Mouse (Mus musculus) gonadal fat pad, adult 2 months (tissue): ENCODE results near the gene Epha8. TPM values are rescaled to one million over a fixed set of nuclear protein-coding genes. Genes with fewer than 3 reads are reported as not detected.

Experiments used
- DNase-seq: peaks from one replicate; pipeline ENCODE4 v3.0.0-alpha.2; 2012; ENCODE audit warnings: low read depth
- polyA plus RNA-seq: library from polyadenylated mRNA; depleted of rRNA; stranded (reverse); fragments of >200 nt; gene quantifications from 2 replicates; pipeline ENCODE4 v1.2.3, GENCODE M21; 2012; rRNA removed

Epha8 gene
- polyA plus RNA-seq, 1 experiment, result 0.34 TPM

DNA sequence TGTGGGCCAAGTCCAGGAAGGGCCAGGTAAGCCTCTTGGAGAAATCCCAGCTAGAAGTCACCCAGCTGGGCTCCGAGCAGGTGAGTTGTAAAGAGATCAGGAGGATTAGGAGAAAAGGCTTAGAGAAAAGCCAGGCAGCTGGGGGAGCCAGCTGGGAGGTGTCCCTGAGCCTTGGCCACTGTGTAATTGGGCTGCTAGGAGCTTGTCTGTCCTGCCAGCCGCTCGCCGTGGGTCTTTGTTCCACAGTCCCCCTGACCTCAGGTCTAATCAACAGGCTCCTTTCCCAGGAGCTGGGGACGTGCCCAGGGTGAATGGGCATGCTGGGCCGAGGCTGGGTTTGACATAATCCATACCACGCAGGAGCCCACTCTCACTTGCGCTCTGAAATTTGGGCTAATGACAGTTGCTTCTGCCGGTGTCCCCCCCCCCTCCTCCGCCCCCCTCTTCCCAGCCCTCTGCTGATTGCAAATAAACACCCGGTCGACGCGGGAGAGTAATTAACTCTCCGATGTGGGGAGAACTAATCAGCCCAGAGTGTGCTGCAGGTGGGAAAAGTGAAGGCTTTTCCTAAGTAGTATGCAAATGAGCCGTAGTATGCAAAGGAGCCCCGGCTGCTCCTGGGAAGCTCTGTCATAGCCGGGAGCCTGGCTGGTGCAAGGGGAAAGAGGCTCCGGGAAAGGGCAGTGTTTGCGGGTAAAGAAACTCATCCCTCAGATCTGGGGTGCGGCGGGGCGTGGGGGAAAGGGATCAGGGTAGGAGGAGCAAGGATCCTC is 51.7 kb downstream of the Epha8 start:
- no peak for DNase-seq

DNA sequence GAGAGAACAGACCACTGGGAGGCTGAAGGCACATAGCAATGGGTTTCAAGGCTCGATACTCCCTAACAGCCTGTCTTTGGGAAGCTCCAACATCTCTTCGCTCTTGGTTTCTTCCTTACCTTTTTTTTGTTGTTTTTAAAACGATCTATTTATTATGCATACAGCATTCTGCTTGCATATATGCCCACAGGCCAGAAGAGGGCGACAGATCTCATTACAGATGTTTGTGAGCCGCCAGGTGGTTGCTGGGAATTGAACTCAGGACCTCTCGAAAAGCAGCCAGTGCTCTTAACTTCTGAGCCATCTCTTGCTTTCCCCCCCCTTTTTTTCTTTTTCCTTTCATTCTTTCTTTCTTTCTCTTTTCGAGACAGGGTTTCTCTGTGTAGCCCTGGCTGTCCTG is 57.5 kb downstream of the Epha8 start:
- DNase-seq, result no peak

DNA sequence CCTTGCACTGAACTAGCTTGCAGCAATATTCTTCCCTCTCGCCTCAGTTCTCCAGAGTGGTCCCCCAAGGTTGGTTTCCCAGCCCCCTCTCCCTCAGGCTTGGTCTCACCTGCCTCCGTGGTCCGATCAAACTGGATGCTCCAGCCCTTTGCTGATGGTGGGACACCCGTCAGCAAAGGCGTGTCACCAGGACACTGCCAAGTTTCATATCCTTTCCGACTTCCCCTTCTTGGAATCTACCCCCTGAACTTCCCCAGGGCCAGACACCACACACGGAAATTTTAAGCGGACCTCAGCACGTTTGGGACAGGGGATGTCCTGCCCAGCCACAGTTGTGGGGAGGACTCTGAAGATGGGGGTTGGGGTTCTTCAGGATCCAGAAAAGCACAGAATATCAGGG is 58.0 kb downstream of the Epha8 start, which contains the start of gene C1qa:
Gene C1qa (minus strand): TSS at position 167 of the 400 bp plus-strand sequence.
- no peak for DNase-seq

DNA sequence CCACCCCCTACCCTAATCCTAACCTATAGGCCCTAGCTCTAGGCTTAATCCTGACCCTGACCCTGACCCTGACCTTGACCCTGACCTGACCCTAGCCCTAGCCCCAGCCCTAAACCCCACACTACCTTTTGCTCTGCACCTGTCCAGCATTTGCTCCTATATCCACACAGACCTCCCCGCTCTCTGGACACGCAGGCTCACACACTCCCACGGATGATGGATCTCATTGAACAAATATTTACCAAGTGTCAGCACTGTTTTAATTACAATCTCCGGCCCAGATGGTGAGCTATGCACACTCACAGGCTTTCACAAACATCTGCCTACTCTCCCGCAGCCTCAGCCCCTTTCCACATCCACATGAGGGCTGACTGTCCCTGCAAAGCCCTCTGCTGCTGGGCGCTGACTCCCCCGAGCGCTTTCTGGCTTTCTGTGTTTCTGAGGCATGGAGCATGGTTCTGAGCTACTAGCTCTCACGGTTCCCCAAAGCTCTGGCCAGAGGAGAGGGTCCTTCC is 58.5 kb downstream of the Epha8 start:
- DNase-seq, result no peak

DNA sequence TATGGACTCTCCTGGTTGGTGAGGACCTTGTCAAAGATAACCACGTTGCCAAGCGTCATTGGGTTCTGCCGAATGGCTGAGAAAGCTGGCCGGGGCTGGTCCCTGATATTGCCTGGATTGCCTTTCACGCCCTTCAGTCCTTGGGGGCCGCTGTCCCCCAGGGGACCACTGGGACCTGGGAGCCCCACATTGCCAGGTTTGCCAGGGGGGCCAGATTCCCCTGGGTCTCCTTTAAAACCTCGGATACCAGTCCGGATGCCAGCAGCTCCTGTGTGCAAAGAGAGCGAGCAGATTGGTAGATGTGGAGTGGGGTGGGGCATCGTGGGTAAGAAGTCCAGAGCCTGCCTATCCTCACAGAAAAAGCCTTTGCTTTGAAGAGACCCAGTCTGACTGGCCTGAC is 60.2 kb downstream of the Epha8 start:
- no peak for DNase-seq

DNA sequence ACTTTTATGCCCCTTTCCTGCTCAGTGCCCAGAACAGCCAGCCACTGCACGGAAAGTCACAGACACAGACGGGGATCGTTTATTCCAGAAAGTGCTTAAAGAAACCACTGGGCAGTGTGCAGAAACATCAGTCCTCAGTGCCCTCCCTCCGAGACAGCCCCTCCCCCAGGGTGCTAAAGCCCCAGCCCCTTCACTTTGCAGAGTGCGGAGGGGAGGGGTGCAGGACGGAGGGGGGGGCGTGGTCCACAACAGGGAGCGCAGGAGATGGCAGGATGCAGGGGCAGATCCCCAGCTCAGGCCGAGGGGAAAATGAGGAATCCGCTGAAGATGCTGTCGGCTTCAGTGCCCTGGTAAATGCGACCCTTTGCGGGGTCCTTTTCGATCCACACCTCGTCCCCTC is 60.8 kb downstream of the Epha8 start:
- no peak for DNase-seq

DNA sequence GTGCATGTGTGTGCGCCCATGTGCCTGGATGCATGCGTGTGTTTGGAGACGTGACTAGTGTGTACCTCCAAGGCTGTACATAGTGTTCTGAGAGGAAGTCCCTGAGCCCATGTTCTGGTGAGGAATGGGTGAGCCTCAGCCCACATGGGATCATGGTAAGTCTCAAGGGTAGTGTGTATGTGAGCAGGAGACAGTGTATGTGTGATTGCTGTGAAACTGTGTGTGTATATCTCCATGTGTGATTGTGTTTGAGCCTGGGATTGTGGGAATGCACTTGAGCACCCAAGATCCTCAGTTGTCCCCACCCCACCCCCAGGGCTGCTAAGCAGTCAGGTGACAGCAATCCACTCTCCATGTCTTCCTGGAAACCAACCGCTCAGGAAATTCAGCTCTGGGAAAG is 61.8 kb downstream of the Epha8 start:
- DNase-seq, result no peak

DNA sequence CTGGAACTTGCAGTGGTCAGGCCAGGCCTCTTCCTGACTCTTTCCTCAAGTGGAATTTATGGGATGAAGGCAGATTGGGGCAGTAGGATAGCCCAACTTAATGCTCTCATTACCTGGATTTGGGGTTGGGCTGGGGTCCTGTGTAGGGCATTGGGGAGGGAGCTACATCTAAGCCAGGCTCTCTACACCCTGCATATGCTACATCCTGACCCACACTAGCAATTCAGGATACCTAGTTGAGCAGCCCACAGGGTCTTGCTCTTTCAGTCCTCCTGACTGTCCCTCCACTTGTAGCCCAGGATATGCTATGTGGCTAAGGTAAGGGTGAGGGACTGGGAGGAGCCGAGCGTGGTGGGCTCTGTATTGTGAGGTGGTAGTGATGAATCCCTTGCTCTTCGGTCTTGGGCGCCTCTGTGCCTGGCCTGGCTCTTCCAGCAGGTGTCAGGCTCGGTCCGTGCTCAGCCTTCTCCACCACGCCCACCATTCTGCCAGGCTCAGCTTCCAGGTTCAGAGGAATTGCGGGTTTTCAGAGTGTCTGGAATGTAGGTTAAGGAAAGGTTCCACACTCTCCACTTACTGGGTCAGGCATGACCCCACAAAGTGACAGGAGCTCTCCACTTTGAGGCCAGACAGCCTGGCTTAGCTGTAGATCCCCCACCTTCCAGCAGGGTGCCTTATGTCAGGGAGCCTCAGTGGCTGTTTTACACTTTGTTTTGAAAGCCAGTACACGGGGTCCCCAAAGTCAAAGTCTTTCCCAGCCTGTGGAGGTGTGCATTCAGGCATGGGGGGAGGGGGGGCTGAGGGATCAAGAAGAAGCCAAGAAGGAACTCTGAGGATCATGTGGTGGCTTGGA is 62.7 kb downstream of the Epha8 start:
- no peak for DNase-seq

DNA sequence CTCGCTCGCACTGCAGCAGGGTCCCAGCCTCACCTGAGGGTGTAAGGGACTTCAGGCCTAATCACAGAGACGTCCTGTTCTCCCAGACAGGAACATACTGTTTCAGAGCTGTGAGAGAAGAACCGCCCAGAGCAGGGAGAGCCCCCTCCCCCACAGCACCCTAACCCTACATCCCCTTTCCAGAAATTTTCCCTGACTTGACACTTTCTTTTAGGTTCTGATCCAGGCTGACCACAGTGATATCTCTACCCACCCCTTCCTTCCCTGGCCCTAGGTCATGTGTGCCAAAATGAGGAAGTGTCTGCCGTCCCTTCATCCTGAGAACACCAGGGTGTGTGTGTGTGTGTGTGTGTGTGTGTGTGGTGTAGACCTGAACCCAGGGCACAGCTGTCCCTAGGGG is 63.8 kb downstream of the Epha8 start, which contains the start of gene C1qc:
Gene C1qc (minus strand): TSS at position 255 of the 400 bp plus-strand sequence.
- DNase-seq, result no peak

DNA sequence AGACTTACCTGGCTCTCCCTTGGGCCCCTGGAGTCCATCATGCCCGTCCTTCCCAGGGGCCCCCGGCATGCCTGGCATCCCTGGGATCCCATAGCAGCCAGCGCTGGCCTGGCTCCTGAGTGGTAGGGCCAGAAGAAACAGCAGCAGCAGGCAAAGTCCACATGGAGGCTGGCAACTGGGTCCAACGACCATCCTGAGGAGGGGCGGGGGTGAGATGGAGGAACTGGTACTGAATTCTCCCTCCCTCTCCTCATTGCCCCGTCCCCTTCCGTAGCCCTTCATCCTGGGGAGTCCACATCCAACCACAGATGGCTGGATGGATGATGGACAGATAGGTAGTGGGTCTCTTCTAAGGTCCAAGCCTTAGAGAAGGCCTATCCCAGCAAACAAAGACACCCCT is 64.2 kb downstream of the Epha8 start:
- no peak for DNase-seq

DNA sequence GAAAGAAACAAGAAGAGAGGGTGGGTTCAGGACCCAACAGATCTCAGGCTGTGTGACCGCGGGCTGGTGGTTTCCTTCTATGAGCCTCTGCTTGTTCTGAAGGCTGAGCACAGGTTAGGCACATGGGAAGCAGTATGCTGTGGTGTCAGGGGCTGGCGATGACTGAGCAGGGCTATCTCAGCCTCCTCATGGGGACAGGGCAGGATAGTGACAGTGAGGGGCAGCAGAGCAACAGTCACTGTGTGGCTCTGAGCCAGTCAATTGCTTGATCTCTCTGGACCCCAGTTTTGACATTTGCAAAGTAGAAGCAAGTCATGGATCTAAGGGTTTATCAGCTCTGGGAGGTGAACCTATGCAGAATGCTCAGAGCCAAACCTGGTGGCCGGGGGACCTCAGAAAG is 65.5 kb downstream of the Epha8 start:
- no peak for DNase-seq

DNA sequence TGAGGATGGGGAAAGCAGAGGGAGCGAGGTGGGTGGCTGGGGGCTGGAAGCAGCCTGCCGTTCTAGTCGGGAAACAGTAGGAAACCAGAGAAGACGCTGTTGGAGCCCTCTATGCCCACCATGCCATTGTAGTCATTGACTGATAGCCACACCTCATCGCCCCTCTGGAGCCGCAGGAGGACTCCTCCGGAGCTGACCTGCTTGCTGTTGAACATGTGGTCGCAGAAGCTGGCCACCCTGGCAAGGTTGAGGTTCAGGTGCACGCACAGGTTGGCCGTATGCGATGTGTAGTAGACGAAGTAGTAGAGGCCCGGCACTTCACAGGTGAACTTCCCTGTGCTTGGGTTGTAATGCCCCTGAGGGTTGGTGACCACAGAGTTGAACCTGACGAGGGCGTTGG is 66.6 kb downstream of the Epha8 start:
- DNase-seq, result no peak

DNA sequence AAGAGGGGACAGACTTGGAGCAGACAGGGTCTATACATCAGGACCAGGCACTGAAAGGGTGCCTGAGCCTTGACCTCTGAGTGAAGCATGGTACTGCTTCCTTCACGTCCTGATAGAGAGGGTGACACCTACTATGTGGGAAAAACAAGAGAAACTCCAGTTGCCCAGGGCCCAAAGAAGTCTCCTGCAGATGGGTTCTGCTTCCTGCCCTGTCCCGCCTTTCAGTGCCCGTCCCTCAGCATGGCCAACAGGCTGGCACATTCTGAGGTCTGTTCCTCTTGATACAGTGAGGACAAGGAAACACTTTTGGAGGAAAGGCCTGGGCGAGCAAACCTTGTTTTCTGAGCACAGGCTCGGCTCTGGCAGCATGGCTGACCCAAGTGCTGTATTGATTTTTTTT is 68.9 kb downstream of the Epha8 start:
- no peak for DNase-seq

DNA sequence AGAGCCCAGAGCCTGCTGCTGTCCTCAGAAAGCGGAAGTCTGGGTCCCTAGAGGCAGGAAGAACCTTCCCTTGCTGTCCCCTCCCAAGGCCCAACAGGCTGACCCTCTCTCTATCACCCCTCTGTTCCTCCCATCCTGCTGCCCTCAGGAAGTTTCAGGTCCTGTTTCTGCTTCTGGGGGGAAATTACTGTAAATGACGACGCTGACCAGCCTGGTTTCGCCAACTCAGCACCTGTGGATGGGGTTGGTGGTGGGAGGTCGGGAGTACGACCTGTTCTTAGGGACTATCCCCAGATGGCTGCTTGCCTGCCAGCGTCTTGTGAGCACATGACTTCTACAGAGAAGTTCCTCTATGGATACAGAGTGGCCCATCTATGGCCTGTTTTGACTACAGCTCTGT is 70.5 kb downstream of the Epha8 start, which contains the start of gene C1qb:
Gene C1qb (minus strand): TSS at position 87 of the 400 bp plus-strand sequence.
- DNase-seq, result no peak

Other genes with a start within 250 kb of the Epha8 start
- gene Ephb2, start 120.8 kb downstream of the Epha8 start, polyA plus RNA-seq, result 14.4 and 20.6 TPM in 2 replicates
- 134 and 203 TPM in 2 replicates for gene C1qb, start 70.6 kb downstream of the Epha8 start, polyA plus RNA-seq
- 129 and 179 TPM in 2 replicates for gene C1qc, start 63.8 kb downstream of the Epha8 start, polyA plus RNA-seq
- 93.9 and 119 TPM in 2 replicates for gene C1qa, start 58.0 kb downstream of the Epha8 start, polyA plus RNA-seq
- 5.9 and 6.8 TPM in 2 replicates for gene Zbtb40, start 92.0 kb upstream of the Epha8 start, polyA plus RNA-seq